Mouse (Mus musculus) lung, adult 2 months (tissue): ENCODE results near the gene Mlf2.

Source experiments
- CTCF ChIP-seq: fragments of 200-500 bp; IDR thresholded peaks from 2 replicates; pipeline ENCODE4 v1.5.1; 2011; ENCODE audit warnings: mild to moderate bottlenecking, low read length, control low read depth; ENCODE audit not compliant: insufficient read depth
- POLR2A ChIP-seq: fragments of 200-500 bp; IDR thresholded peaks from 2 replicates; pipeline ENCODE4 v1.6.1; 2011; ENCODE audit warnings: low read depth, mild to moderate bottlenecking, control low read depth, low read length, borderline replicate concordance; ENCODE audit errors: extremely low read depth

DNA sequence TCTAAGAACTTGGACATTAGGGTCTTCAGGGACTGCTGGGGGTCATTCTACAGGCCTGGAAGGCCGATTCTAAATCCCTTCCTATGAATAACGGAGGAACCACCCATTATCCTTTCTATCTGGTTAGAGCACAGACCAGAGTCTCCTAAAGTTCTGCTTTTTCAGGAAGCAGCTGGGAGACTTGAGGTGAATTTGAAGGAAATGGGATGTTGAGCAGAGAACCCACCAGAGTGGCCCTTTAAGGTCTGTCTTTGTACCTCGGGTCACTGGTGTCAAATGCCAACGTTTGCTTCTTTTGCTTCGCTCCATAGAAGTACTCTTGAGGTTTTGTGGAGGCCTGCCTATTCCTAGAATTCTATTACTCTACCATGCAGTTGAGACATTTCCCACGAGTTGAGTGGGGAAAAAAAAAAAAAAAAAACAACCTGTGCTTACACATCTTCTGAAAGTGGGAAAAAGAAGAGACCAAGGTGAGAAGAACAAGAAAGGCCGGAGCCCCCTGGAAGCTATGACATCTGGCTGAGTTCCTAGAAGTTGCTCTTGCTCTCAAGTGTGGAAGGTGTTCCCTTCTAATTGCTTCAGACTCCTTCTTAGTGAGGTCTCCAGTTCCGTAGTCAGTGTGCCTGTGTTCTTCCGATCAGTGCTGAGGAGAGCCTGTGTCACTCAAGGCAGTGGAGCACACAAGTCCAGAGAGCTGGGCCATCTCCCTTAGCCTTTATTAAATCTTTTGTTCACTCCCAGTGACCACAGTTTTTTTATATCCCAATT lies 10.7 kb upstream of the Mlf2 start:
- TF ChIP-seq POLR2A: no peak
- TF ChIP-seq CTCF: no peak
